Mouse (Mus musculus) hindbrain, embryonic 16.5 days (tissue): ENCODE results near the gene Atp11c. TPM values are rescaled to one million over a fixed set of nuclear protein-coding genes. Genes with fewer than 3 reads are reported as not detected.
A peak's percentile ranks its signal among the peaks of the same experiment; 100 is the strongest.

ENCODE experiments used
- microRNA counts: library from miRNA; unstranded; fragments of <30 nt; microRNA quantifications from one replicate; lab custom pipeline; 2016
- microRNA-seq: library from miRNA; unstranded; fragments of <30 nt; microRNA quantifications from one replicate; pipeline ENCODE4, GENCODE M21; 2017
- polyA plus RNA-seq: library from polyadenylated mRNA; unstranded; fragments of >200 nt; fragmentation: Nextera tagmentation; extraction: Ambion mirVana; gene quantifications from 2 replicates; pipeline ENCODE4 v1.2.1, GENCODE M21; 2015

Atp11c gene
- polyA plus RNA-seq, 1 experiment from 2014 or later: 9.2 TPM

MicroRNA genes within 50 kb of the gene (microRNA counts, 519-probe panel; counts per million panel counts)
- microRNA mmu-miR-505 (lab: Ali Mortazavi, UCI): 2,078 counts per million, percentile 35 among the panel's probes with 10 or more counts

Small RNA genes within 50 kb of the gene (microRNA-seq; reads per million reads assigned to microRNA genes)
- gene Mir505: 174 reads per million, percentile 55 among the genes with 10 or more reads in this experiment

Other genes with a start within 250 kb of the Atp11c start
- gene Gm7073, start 53.4 kb downstream of the Atp11c start, polyA plus RNA-seq: not detected in 2 replicates